Mouse (Mus musculus) embryonic fibroblast, embryonic 13.5 days (primary cell): ENCODE results near the gene Tsg101. TPM values are rescaled to one million over a fixed set of nuclear protein-coding genes. Genes with fewer than 3 reads are reported as not detected.

Experiments
- H3K27ac ChIP-seq: 2 replicates; pipeline ENCODE4 v1.5.1; 2012; ENCODE audit warnings: low read length, control low read depth, inconsistent platforms; ENCODE audit not compliant: insufficient read depth
- H3K4me1 ChIP-seq: 2 replicates; pipeline ENCODE4 v1.6.1; 2011; ENCODE audit warnings: low read length; ENCODE audit not compliant: control insufficient read depth, insufficient read depth
- H3K4me3 ChIP-seq: 2 replicates; pipeline ENCODE4 v1.5.1; 2011; ENCODE audit warnings: mild to moderate bottlenecking, control low read depth, low read length; ENCODE audit not compliant: insufficient read depth
- CTCF ChIP-seq: IDR thresholded peaks from 2 replicates; pipeline ENCODE4 v1.5.1; 2011; ENCODE audit warnings: mild to moderate bottlenecking, control low read depth, low read length, moderate library complexity, borderline replicate concordance; ENCODE audit not compliant: insufficient read depth
- POLR2A ChIP-seq: IDR thresholded peaks from 2 replicates; pipeline ENCODE4 v1.6.1; 2011; ENCODE audit warnings: low read depth, mild to moderate bottlenecking, control low read depth, low read length, moderate library complexity
- polyA plus RNA-seq: library from polyadenylated mRNA; stranded (reverse); fragments of >200 nt; gene quantifications from 2 replicates; pipeline ENCODE4 v1.2.4, GENCODE M21; 2011; ENCODE audit warnings: low read depth; ENCODE audit not compliant: missing spikeins, insufficient read length

The Tsg101 gene
- polyA plus RNA-seq, 1 experiment: 175 TPM

DNA sequence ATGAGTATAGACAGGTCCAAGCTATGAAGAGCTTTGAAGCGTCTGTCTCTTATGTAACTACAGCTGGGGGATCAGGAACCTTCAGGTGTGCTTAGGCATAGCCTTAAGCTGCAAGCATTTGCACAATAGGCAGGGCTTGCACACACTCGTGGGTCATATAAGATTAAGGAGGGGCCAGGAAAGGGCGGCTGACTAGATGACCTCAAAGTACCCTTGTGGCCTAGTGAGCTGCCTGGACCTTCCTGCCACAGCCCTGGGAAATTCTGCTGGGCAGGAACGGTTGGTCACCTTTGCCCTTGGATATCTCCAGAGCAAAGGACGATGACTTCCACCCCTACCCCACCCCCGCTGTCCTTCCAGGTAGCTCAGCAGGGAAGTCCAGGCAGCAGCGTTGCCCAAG, 80.3 kb downstream of the Tsg101 start:
- peak overlapping the region; percentile 81 for H3K27ac ChIP-seq
- no peak overlapping the region for H3K4me3 ChIP-seq
- peaks cover 6% of the 10 kb centered on the region; the same call in 1 of the 2 replicates for H3K4me1 ChIP-seq
- TF ChIP-seq POLR2A (no peak), CTCF (no peak)

Other genes starting within 250 kb of the Tsg101 start
- gene Tph1, start 247.4 kb downstream of the Tsg101 start, polyA plus RNA-seq: 0.63 TPM in 1 of 2 replicates, not detected in the other
- gene Saal1, start 209.3 kb downstream of the Tsg101 start, polyA plus RNA-seq: 13.8 and 15.4 TPM in 2 replicates
- gene Saa3, start 204.3 kb downstream of the Tsg101 start, polyA plus RNA-seq: 2.6 TPM in 1 of 2 replicates, not detected in the other
- gene Saa4, start 187.4 kb downstream of the Tsg101 start, polyA plus RNA-seq: not detected in 2 replicates
- not detected in 2 replicates for gene Saa1, start 177.0 kb downstream of the Tsg101 start, polyA plus RNA-seq
- not detected in 2 replicates for gene Saa2, start 168.2 kb downstream of the Tsg101 start, polyA plus RNA-seq
- gene Hps5, start 123.9 kb downstream of the Tsg101 start, polyA plus RNA-seq: 25.9 and 26.9 TPM in 2 replicates
- 73.1 and 90.6 TPM in 2 replicates for gene Gtf2h1, start 123.9 kb downstream of the Tsg101 start, polyA plus RNA-seq
- 671 and 785 TPM in 2 replicates for gene Ldha, start 78.5 kb downstream of the Tsg101 start, polyA plus RNA-seq
- not detected in 2 replicates for gene Ldhc, start 58.8 kb downstream of the Tsg101 start, polyA plus RNA-seq
- gene Uevld, start 38.6 kb upstream of the Tsg101 start, polyA plus RNA-seq: 23.6 and 24.8 TPM in 2 replicates
- gene Gm9999, start 63.6 kb upstream of the Tsg101 start, polyA plus RNA-seq: not detected in 2 replicates
- 21.0 and 23.3 TPM in 2 replicates for gene Spty2d1, start 88.4 kb upstream of the Tsg101 start, polyA plus RNA-seq
- 13.2 and 19.5 TPM in 2 replicates for gene Tmem86a, start 130.6 kb upstream of the Tsg101 start, polyA plus RNA-seq
- gene Ptpn5, start 213.7 kb upstream of the Tsg101 start, polyA plus RNA-seq: not detected in 2 replicates